Mouse (Mus musculus): ENCODE results near the gene Zfp772.
"Not testable (repeated sequence)": the region's sequence is repeated elsewhere in the genome, so short reads cannot be mapped to it uniquely, and the experiment has no call there.

DNA sequence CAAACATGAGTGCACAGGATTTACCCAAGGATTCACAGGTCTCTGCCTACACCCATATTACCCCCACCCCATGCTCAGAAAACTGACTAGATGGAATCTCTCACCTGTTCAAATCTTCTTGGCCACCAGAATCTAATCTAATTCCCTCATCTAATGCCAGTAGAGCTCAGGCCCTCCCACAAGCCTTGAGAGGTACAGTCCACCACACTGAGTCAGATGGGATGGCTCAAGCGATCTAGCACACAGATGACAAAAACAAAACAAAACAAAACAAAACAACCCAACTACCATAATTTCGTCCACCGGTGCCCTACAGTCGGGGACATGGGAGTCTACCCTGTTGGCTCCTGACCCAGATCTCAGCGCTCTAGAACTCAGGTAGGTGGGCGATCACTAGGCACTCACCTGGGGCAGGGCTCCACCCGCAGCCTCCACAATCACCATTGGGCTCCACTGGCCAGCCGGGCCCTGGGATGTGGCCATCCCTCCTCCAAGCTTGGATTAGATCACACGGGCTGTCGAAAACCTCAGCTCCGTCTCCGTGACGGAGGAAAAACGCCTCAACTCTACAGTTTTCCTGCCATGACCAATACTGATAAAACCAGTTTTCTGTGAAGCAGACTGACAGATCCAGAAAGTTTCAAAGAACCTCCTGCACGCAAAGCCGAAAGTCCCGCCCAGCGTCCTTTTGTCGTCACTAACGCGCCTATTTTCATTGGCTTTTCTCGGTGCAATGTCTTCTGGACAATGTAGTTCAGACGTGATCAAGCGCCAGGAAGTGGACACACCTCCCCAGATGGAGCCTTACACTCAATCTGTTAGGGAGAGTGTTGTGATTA lies at the start of gene Zfp772:
- TF ChIP-seq CTCF (IDR thresholded peaks at IDR 0.05; ENCODE audit: low read depth, low read length); GATA1 (IDR thresholded peaks at IDR 0.05; ENCODE audit: borderline replicate concordance, low read length): not testable (repeated sequence)

Measured in G1E (cell line).